Mouse (Mus musculus) ZHBTc4 (cell line): ENCODE measurements around the gene Cbfa2t2.

ENCODE experiments used
- DNase-seq: peaks from one replicate; pipeline ENCODE4 v3.0.0-alpha.2; 2011; ENCODE audit warnings: low read depth, low spot score

Cbfa2t2 gene

GRCm38 (mm10) chr2:154538310-154538709, 102.0 kb downstream of the Cbfa2t2 start:
- no peak for DNase-seq

GRCm38 (mm10) chr2:154538710-154539109, 102.4 kb downstream of the Cbfa2t2 start:
- DNase-seq = no peak

GRCm38 (mm10) chr2:154539720-154540119, 103.4 kb downstream of the Cbfa2t2 start:
- peak; percentile 58 for DNase-seq

- DNase-seq = no peak
Measured at GRCm38 (mm10) chr2:154541630-154542029, 105.3 kb downstream of the Cbfa2t2 start.

GRCm38 (mm10) chr2:154543567-154544347, 107.5 kb downstream of the Cbfa2t2 start:
- no peak for DNase-seq

GRCm38 (mm10) chr2:154546711-154547110, 110.4 kb downstream of the Cbfa2t2 start, which contains the start of gene 1700003F12Rik:
Gene 1700003F12Rik, plus strand, starts transcription at chr2:154547085.
- no peak for DNase-seq

- no peak for DNase-seq
Measured at GRCm38 (mm10) chr2:154548688-154549087, 112.4 kb downstream of the Cbfa2t2 start.

GRCm38 (mm10) chr2:154549127-154549885, 113.0 kb downstream of the Cbfa2t2 start:
- DNase-seq = peak; percentile 86

- DNase-seq = no peak
Measured at GRCm38 (mm10) chr2:154549886-154550189, 113.6 kb downstream of the Cbfa2t2 start.

GRCm38 (mm10) chr2:154550937-154551336, 114.7 kb downstream of the Cbfa2t2 start:
- DNase-seq = no peak

GRCm38 (mm10) chr2:154551476-154551875, 115.2 kb downstream of the Cbfa2t2 start, which contains the start of gene Actl10:
Gene Actl10, plus strand, starts transcription at chr2:154551776.
- DNase-seq = no peak

GRCm38 (mm10) chr2:154551927-154552326, 115.6 kb downstream of the Cbfa2t2 start:
- DNase-seq = peak; percentile 62

- peak; percentile 80 for DNase-seq
Measured at GRCm38 (mm10) chr2:154552424-154552907, 116.2 kb downstream of the Cbfa2t2 start.

- no peak for DNase-seq
Measured at GRCm38 (mm10) chr2:154555235-154555634, 119.0 kb downstream of the Cbfa2t2 start.

GRCm38 (mm10) chr2:154557184-154557832, 121.0 kb downstream of the Cbfa2t2 start:
- DNase-seq = no peak

GRCm38 (mm10) chr2:154558264-154559039, 122.2 kb downstream of the Cbfa2t2 start, which contains the start of gene Necab3:
Gene Necab3, minus strand, starts transcription at chr2:154558890.
- peak; percentile 80 for DNase-seq

- DNase-seq = no peak
Measured at GRCm38 (mm10) chr2:154563612-154564170, 127.4 kb downstream of the Cbfa2t2 start.

- DNase-seq = no peak
Measured at GRCm38 (mm10) chr2:154565562-154565961, 129.3 kb downstream of the Cbfa2t2 start.

- no peak for DNase-seq
Measured at GRCm38 (mm10) chr2:154566641-154567040, 130.4 kb downstream of the Cbfa2t2 start.

- no peak for DNase-seq
Measured at GRCm38 (mm10) chr2:154567766-154568165, 131.5 kb downstream of the Cbfa2t2 start.
